Mouse (Mus musculus): ENCODE measurements around the gene Dgkh. TPM values are rescaled to one million over a fixed set of nuclear protein-coding genes. Genes with fewer than 3 reads are reported as not detected.
"Not testable (repeated sequence)": the region's sequence is repeated elsewhere in the genome, so short reads cannot be mapped to it uniquely, and the experiment has no call there.

Dgkh gene
- polyA plus RNA-seq, 1 experiment from 2014 or later: 1.7 TPM

DNA sequence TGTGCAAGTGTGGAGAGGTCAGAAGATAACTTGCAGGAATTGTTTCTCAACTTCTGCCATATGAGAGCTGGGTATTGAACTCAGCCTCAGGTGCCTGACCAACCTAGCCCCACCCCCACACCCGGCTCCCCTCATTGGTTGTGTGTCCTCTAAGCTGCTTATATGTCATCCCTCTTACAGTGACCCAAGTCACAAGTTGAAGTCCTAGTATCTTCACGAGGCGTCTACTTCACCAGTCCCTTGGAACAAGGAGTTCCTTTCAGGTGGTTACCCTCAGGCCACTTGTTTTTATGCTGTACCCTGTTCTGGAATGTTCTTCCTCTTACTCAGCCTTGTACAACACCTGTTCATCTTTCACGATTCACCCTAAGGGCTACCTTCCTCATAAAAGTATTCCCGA, 2.0 kb upstream of the Dgkh start:
- no peak overlapping the region for H3K27ac ChIP-seq
- no peak for ATAC-seq (ENCODE audit: insufficient number of reproducible peaks, insufficient read depth, low FRiP score, low TSS enrichment, low read depth)
- no peak overlapping the region for H3K9ac ChIP-seq
- 46% methylated on average over 5 of the region's 5 CpGs for WGBS
- H3K4me2 ChIP-seq: no peak overlapping the region
- peaks cover 30% of the 10 kb centered on the region for H3K27me3 ChIP-seq
- H3K4me1 ChIP-seq: peaks cover 19% of the 10 kb centered on the region
- H3K9me3 ChIP-seq: no peaks in the 10 kb centered on the region
- H3K36me3 ChIP-seq: no peaks in the 10 kb centered on the region
- no peak overlapping the region for H3K4me3 ChIP-seq

DNA sequence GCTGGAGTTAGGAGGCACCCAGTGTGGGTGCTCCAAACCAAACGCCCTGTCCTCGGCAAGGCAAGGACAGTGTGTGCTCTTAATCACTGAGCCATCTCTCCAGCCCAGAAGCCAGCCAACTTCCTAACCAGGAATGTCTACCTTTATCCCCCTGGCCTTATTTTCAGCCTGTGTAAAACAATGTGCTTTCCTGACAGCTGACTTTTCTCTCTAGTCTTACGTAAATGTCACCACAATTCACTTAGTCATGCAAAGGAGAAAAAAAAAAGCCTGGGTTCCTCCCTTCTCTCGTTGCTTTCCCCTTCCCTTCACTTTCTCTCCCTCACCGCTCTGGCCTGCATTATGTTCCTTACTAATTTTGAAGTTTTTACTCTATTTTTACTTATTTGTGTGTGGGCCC, 1.6 kb upstream of the Dgkh start:
- not testable (repeated sequence) for H3K4me2 ChIP-seq; H3K4me3 ChIP-seq; H3K9me3 ChIP-seq; H3K27ac ChIP-seq; H3K9ac ChIP-seq; H3K36me3 ChIP-seq; ATAC-seq (ENCODE audit: insufficient number of reproducible peaks, insufficient read depth, low FRiP score, low TSS enrichment, low read depth)
- peaks cover 19% of the 10 kb centered on the region for H3K4me1 ChIP-seq
- H3K27me3 ChIP-seq: peaks cover 30% of the 10 kb centered on the region
- 28% methylated on average over 5 of the region's 5 CpGs for WGBS

DNA sequence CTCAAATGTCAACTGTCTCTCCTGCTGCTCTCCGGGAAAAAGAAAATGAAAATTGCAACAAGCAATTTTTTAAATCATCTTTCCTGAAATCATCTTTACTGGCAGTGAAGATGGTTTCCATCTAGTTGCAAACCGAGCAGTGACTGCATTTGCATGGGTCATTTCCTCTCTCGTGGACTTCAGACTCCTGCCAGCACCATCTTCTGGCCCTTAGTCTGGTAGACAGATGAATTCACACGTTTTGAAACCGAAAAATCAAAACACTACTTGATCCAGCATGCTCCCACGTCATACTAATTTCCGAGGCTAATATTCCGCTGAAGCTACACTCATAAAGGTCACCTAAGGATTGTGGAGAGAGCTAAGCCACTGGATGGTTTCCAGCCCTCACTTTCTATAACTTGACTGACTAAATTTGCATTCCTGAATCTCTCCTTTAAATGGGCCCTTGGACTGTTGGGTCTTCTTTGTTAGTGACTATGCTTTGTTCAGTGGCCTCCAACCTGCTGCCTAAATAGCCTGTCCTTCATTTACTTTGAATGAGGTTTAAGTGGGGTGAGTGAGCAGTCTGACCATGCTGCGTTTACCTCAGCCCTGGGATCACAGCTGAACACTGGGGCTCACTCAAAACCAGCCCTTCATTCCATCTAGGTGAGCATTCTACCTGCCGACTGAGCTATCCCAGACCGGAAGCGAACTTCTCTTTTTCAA, 945 bp upstream of the Dgkh start:
- Histone ChIP-seq H3K4me3 (peak overlapping the region; percentile 80), H3K4me2 (peak overlapping the region; percentile 99), H3K9ac (peak overlapping the region; percentile 86), H3K36me3 (no peaks in the 10 kb centered on the region), H3K27me3 (peaks cover 30% of the 10 kb centered on the region), H3K27ac (no peak overlapping the region), H3K9me3 (no peaks in the 10 kb centered on the region), H3K4me1 (peaks cover 19% of the 10 kb centered on the region)
- 20% methylated on average over 12 of the region's 12 CpGs for WGBS
- ATAC-seq (ENCODE audit: insufficient number of reproducible peaks, insufficient read depth, low FRiP score, low TSS enrichment, low read depth): no peak

DNA sequence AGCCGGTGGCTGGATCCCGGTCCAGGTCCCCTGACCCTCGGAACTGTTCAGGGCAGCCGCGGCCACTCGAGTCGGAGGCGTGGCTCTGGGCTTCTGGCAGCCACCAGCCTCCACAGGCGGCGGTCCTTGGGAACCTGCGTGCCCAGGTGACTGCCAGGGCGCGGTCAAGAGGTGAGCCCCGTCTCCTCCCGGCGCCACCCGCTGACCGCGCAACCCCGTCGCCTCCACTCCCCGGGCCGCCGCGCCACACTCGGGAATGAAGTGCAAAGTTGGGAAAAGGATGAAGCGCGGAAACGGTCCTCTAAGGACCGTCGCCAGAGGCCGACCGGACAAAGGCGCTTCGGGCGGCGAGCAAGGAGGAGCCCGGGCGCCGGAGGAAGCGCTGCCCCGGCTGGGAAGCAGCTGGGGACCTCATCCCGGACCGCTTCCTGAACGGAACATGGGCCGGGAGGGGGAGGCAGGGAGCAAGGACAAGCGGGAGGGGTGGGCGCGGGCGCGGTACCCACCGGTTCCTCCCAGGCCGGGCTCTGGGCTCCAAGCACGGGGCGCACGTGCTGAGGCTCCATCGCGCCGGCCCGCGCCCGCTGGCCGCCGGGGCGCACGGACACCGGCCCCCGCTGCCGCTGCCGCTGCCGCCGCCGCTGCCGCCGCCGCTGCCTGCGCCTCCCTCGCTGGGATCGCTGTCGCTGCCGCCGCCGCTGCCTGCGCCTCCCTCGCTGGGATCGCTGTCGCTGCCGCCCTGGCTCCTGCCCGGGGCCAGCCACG, 542 bp downstream of the Dgkh start:
- Histone ChIP-seq H3K27me3 (peaks cover 30% of the 10 kb centered on the region), H3K4me1 (peaks cover 19% of the 10 kb centered on the region), H3K27ac (peak overlapping the region; percentile 73), H3K4me3 (peak overlapping the region; percentile 80), H3K4me2 (peak overlapping the region; percentile 99), H3K9me3 (no peaks in the 10 kb centered on the region), H3K9ac (peak overlapping the region; percentile 86), H3K36me3 (no peaks in the 10 kb centered on the region)
- WGBS: under 1% methylated on average over 68 of the region's 90 CpGs
- ATAC-seq (ENCODE audit: insufficient number of reproducible peaks, insufficient read depth, low FRiP score, low TSS enrichment, low read depth): peak; percentile 56; the same call in 1 of the 2 replicates

DNA sequence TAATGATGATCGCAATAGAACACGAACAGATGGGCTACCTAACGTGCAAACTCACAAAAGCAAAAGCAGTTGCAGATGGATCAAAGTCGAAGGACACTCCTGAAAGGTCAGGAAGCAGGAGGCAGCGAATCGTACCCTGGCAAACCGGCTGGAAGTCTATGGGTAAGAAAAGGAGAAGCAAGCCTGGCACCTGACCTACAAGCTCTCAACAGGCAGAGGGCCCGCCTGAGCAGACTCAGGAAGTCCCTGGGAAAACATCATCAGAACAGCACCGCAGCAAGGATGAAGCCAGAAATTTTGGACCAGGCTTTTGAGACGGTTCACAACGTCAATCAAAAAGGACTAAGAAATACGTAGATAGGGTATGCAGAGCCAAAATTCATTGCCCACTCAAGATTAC, 1.3 kb downstream of the Dgkh start:
- 10% methylated on average over 12 of the region's 12 CpGs for WGBS

GRCm38 (mm10) chr14:78725976-78726375, 6.6 kb downstream of the Dgkh start:
- ATAC-seq (ENCODE audit: insufficient number of reproducible peaks, insufficient read depth, low FRiP score, low TSS enrichment, low read depth): no peak
- Histone ChIP-seq H3K4me3 (peak overlapping the region; percentile 71), H3K27ac (no peak overlapping the region), H3K4me2 (peak overlapping the region; percentile 93), H3K9me3 (no peaks in the 10 kb centered on the region), H3K9ac (no peak overlapping the region), H3K27me3 (peaks cover 12% of the 10 kb centered on the region), H3K4me1 (peaks cover 16% of the 10 kb centered on the region), H3K36me3 (no peaks in the 10 kb centered on the region)
- WGBS: 12% methylated on average over 13 of the region's 13 CpGs

More for the DNA sequence above, 1.3 kb downstream of the Dgkh start:
- no peak for ATAC-seq (ENCODE audit: insufficient number of reproducible peaks, insufficient read depth, low FRiP score, low TSS enrichment, low read depth)
- Histone ChIP-seq H3K27me3 (peaks cover 33% of the 10 kb centered on the region), H3K27ac (no peak overlapping the region), H3K4me1 (peaks cover 19% of the 10 kb centered on the region), H3K36me3 (no peaks in the 10 kb centered on the region), H3K4me3 (peak overlapping the region; percentile 80), H3K9ac (peak overlapping the region; percentile 86), H3K9me3 (no peaks in the 10 kb centered on the region), H3K4me2 (peak overlapping the region; percentile 99)

- Histone ChIP-seq H3K9ac (peak overlapping the region; percentile 79), H3K36me3 (no peaks in the 10 kb centered on the region), H3K9me3 (no peaks in the 10 kb centered on the region), H3K4me1 (peaks cover 15% of the 10 kb centered on the region), H3K27me3 (peaks cover 9% of the 10 kb centered on the region; the same call in 1 of the 2 replicates), H3K4me3 (peak overlapping the region; percentile 71), H3K27ac (no peak overlapping the region), H3K4me2 (peak overlapping the region; percentile 93)
- ATAC-seq (ENCODE audit: insufficient number of reproducible peaks, insufficient read depth, low FRiP score, low TSS enrichment, low read depth): no peak; the same call in 1 of the 2 replicates
- 3% methylated on average over 26 of the region's 26 CpGs for WGBS
These were observed 7.1 kb downstream of the Dgkh start for GRCm38 (mm10) chr14:78725307-78725956.

DNA sequence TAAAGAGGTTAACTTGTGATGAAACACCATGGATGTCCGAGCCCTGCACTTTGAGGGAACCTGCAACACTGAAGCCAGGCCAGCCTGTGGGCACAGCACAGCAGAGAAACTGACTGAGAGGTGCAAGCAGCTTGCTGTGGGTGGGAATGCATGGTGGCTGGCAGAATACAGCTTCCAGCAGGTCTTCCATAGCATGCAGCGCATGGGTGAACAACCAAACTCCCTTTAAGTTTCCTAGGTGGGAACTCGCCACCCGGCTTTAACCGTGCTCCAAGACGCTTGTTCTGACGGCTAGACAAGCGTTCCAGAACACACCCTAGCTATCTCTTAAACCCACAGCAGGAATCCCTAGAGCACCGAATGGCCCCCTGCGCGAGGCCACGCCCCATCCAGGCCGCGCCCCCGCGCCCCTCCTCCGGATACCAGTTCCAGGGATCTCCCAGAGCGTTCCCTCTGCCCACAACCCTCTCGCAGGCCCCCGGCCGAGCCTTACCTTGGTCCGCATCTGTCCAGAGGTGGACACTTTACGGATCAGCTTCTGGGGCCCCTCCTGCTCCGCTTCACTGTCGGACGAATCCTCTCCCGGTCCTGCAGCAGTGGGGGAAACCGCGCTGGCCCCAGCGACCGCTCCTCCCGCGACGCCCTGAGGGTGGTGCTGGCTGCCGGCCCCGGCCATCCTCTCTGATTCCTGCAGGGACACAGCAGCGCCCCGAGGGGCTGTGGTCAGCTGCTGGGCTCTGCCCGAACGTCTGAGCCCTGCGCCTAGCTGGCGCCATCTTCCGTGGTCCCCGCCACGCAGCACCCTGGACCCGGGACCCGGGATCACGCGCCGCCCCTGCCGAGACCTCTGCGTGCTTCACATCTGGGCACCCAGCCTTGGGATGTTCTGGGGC, 7.9 kb downstream of the Dgkh start:
- Histone ChIP-seq H3K36me3 (no peaks in the 10 kb centered on the region), H3K27ac (no peak overlapping the region; the same call in 1 of the 2 replicates), H3K4me2 (peak overlapping the region; percentile 93), H3K9ac (peak overlapping the region; percentile 79), H3K27me3 (peaks cover 9% of the 10 kb centered on the region; the same call in 1 of the 2 replicates), H3K9me3 (no peaks in the 10 kb centered on the region), H3K4me3 (peak overlapping the region; percentile 71), H3K4me1 (peaks cover 15% of the 10 kb centered on the region)
- ATAC-seq (ENCODE audit: insufficient number of reproducible peaks, insufficient read depth, low FRiP score, low TSS enrichment, low read depth): peak; percentile 26; the same call in 1 of the 2 replicates
- 1% methylated on average over 52 of the region's 52 CpGs for WGBS

- WGBS: 94% methylated on average over 4 of the region's 4 CpGs
- 0 out of 2 replicates have a peak overlapping the region, but pooled peaks have one; percentile 93 for H3K4me2 ChIP-seq
- H3K27ac ChIP-seq; H3K9ac ChIP-seq; H3K27me3 ChIP-seq; H3K36me3 ChIP-seq; H3K9me3 ChIP-seq; H3K4me3 ChIP-seq; ATAC-seq (ENCODE audit: insufficient number of reproducible peaks, insufficient read depth, low FRiP score, low TSS enrichment, low read depth): not testable (repeated sequence)
- peaks cover 15% of the 10 kb centered on the region for H3K4me1 ChIP-seq
These were observed 8.9 kb downstream of the Dgkh start for GRCm38 (mm10) chr14:78723655-78724054.

- H3K9me3 ChIP-seq: no peaks in the 10 kb centered on the region
- no peak for ATAC-seq (ENCODE audit: insufficient number of reproducible peaks, insufficient read depth, low FRiP score, low TSS enrichment, low read depth)
- no peak overlapping the region for H3K27ac ChIP-seq
- no peaks in the 10 kb centered on the region for H3K36me3 ChIP-seq
- peaks cover 15% of the 10 kb centered on the region for H3K4me1 ChIP-seq
- peaks cover 9% of the 10 kb centered on the region; the same call in 1 of the 2 replicates for H3K27me3 ChIP-seq
- WGBS: 89% methylated on average over 3 of the region's 5 CpGs
- H3K9ac ChIP-seq: no peak overlapping the region
- H3K4me3 ChIP-seq: no peak overlapping the region
- no peak overlapping the region for H3K4me2 ChIP-seq
These were observed 10.5 kb downstream of the Dgkh start for GRCm38 (mm10) chr14:78722031-78722430.

- Histone ChIP-seq H3K4me2 (no peak overlapping the region), H3K9ac (no peak overlapping the region), H3K4me1 (peaks cover 5% of the 10 kb centered on the region; the same call in 1 of the 2 replicates), H3K27me3 (no peaks in the 10 kb centered on the region), H3K36me3 (no peaks in the 10 kb centered on the region), H3K9me3 (no peaks in the 10 kb centered on the region), H3K27ac (no peak overlapping the region), H3K4me3 (no peak overlapping the region)
- no peak for ATAC-seq (ENCODE audit: insufficient number of reproducible peaks, insufficient read depth, low FRiP score, low TSS enrichment, low read depth)
- WGBS: 87% methylated on average over 7 of the region's 7 CpGs
These were observed 16.5 kb downstream of the Dgkh start for GRCm38 (mm10) chr14:78716035-78716434.

All from embryonic facial prominence, embryonic 13.5 days (tissue).